Mouse (Mus musculus) thymus, postnatal 4 days (tissue): ENCODE measurements around the gene Jakmip3.

ENCODE experiments used
- DNase-seq: peaks from one replicate; pipeline ENCODE4 v3.0.0; 2021

The Jakmip3 gene

GRCm38 (mm10) chr7:139074189-139074588 is 133.7 kb downstream of the Jakmip3 start:
- no peak for DNase-seq

GRCm38 (mm10) chr7:139075054-139075794 is 134.7 kb downstream of the Jakmip3 start:
- DNase-seq = no peak

- no peak for DNase-seq
Observed at GRCm38 (mm10) chr7:139077283-139077682, 136.8 kb downstream of the Jakmip3 start.

- no peak for DNase-seq
Observed at GRCm38 (mm10) chr7:139078181-139078580, 137.7 kb downstream of the Jakmip3 start.

GRCm38 (mm10) chr7:139079141-139079540 is 138.6 kb downstream of the Jakmip3 start:
- no peak for DNase-seq

- peak; percentile 33 for DNase-seq
Observed at GRCm38 (mm10) chr7:139080714-139081113, 140.2 kb downstream of the Jakmip3 start.

GRCm38 (mm10) chr7:139081158-139081557 is 140.6 kb downstream of the Jakmip3 start:
- no peak for DNase-seq

- DNase-seq = no peak
Observed at GRCm38 (mm10) chr7:139082281-139082680, 141.8 kb downstream of the Jakmip3 start.

- DNase-seq = no peak
Observed at GRCm38 (mm10) chr7:139084316-139084715, 143.8 kb downstream of the Jakmip3 start.

- DNase-seq = peak; percentile 14
Observed at GRCm38 (mm10) chr7:139085629-139086194, 145.2 kb downstream of the Jakmip3 start, which contains the start of gene Dpysl4. Gene Dpysl4 (plus strand): TSS chr7:139086001.

- DNase-seq = no peak
Observed at GRCm38 (mm10) chr7:139086195-139087158, 145.9 kb downstream of the Jakmip3 start.

- no peak for DNase-seq
Observed at GRCm38 (mm10) chr7:139087801-139088200, 147.3 kb downstream of the Jakmip3 start.

GRCm38 (mm10) chr7:139089892-139090874 is 149.7 kb downstream of the Jakmip3 start:
- no peak for DNase-seq

GRCm38 (mm10) chr7:139091681-139092080 is 151.2 kb downstream of the Jakmip3 start:
- DNase-seq = no peak

GRCm38 (mm10) chr7:139092676-139093075 is 152.1 kb downstream of the Jakmip3 start:
- DNase-seq = no peak

- DNase-seq = no peak
Observed at GRCm38 (mm10) chr7:139093124-139093523, 152.6 kb downstream of the Jakmip3 start.

- DNase-seq = no peak
Observed at GRCm38 (mm10) chr7:139093781-139094180, 153.3 kb downstream of the Jakmip3 start.

GRCm38 (mm10) chr7:139094761-139095160 is 154.2 kb downstream of the Jakmip3 start:
- no peak for DNase-seq

GRCm38 (mm10) chr7:139095282-139095681 is 154.8 kb downstream of the Jakmip3 start:
- DNase-seq = no peak

GRCm38 (mm10) chr7:139096399-139096798 is 155.9 kb downstream of the Jakmip3 start:
- DNase-seq = no peak

- DNase-seq = no peak
Observed at GRCm38 (mm10) chr7:139100531-139101095, 160.1 kb downstream of the Jakmip3 start.
